Mouse (Mus musculus): ENCODE data around the gene Fhdc1. TPM values are rescaled to one million over a fixed set of nuclear protein-coding genes. Genes with fewer than 3 reads are reported as not detected.

Gene Fhdc1
- total RNA-seq, 2 experiments from 2014 or later: 596 to 1,359 TPM

Other genes starting within 250 kb of the Fhdc1 start
- 1.9 and 3.8 TPM in 2 replicates for gene Trim2, start 173.6 kb downstream of the Fhdc1 start, total RNA-seq (2015; ENCODE audit: low replicate concordance)
- 4.3 and 4.5 TPM in 2 replicates for gene Trim2, start 173.6 kb downstream of the Fhdc1 start, total RNA-seq (2017; ENCODE audit: low replicate concordance)
- gene Arfip1, start 102.2 kb upstream of the Fhdc1 start, total RNA-seq (2015; ENCODE audit: low replicate concordance): 3.3 and 12.9 TPM in 2 replicates
- 5.4 and 7.4 TPM in 2 replicates for gene Arfip1, start 102.2 kb upstream of the Fhdc1 start, total RNA-seq (2017; ENCODE audit: low replicate concordance)
- not detected in 2 replicates for gene Tigd4, start 113.1 kb upstream of the Fhdc1 start, total RNA-seq (2015; ENCODE audit: low replicate concordance)
- gene Tigd4, start 113.1 kb upstream of the Fhdc1 start, total RNA-seq (2017; ENCODE audit: low replicate concordance): not detected in 2 replicates
- gene Tmem154, start 185.8 kb upstream of the Fhdc1 start, total RNA-seq (2015; ENCODE audit: low replicate concordance): 16.9 and 17.3 TPM in 2 replicates
- 9.0 and 18.1 TPM in 2 replicates for gene Tmem154, start 185.8 kb upstream of the Fhdc1 start, total RNA-seq (2017; ENCODE audit: low replicate concordance)

Measured in erythroblast, adult 5-6 weeks (primary cell).